Mouse (Mus musculus): ENCODE measurements around the gene Ywhag.
A peak's percentile ranks its signal among the peaks of the same experiment; 100 is the strongest.

Gene Ywhag

GRCm38 (mm10) chr5:135934481-135935175 is at the start of gene Ywhag:
Ywhag (minus strand) TSS chr5:135934616.
- DNase-seq (ENCODE audit: low spot score), result peak; percentile 98

GRCm38 (mm10) chr5:135982398-135982797 is 48.0 kb upstream of the Ywhag start:
- DNase-seq (ENCODE audit: low spot score), result peak; percentile 56

GRCm38 (mm10) chr5:135979904-135980303 is 45.5 kb upstream of the Ywhag start, which contains the start of gene Zp3:
Zp3 (plus strand) TSS chr5:135980099.
- DNase-seq (ENCODE audit: low spot score), result no peak

DNA sequence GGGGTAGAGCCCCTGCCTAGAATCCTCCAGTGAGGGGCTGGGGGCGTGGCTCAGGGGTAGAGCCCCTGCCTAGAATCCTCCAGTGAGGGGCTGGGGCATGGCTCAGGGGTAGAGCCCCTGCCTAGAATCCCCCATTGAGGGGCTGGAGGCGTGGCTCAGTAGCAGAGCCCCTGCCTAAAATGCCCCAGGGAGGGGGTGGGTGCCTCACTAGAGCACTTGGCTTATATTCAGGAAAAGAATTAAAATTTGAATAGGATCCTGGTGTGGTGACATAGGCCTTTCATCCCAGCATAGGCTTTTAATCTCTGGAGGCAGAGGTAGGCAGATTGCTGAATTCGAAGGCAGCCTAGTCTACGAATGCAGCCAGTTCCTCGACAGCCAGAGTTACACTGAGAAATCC is 45.0 kb upstream of the Ywhag start:
- no peak for DNase-seq (ENCODE audit: low spot score)

- DNase-seq (ENCODE audit: low spot score), result no peak
Observed at GRCm38 (mm10) chr5:135975893-135976668, 41.7 kb upstream of the Ywhag start.

DNA sequence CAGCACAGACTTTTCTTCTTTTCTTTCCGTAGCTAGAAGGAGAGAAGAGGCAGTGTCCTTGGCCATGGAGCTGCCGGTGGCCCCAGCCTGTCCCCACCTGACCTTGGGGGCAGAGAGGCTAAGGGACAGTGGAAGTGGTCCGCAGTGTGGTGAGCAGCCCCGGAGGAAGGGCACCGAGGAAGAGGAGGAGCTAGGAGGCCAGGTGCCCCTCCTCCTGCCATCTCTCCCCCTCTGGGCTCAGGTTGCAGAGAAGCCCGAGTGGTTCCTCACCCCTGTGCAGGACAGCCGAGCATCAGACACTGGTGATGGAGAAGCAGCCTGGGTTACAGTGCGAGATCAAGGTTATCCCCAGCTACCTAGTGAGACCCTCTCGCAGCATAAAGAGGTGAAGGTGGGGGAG is 39.9 kb upstream of the Ywhag start, which contains the start of gene Ssc4d:
Gene Ssc4d, minus strand, starts transcription at position 167 of the 400 bp plus-strand sequence.
- no peak for DNase-seq (ENCODE audit: low spot score)

GRCm38 (mm10) chr5:135971876-135972275 is 37.5 kb upstream of the Ywhag start:
- no peak for DNase-seq (ENCODE audit: low spot score)

- no peak for DNase-seq (ENCODE audit: low spot score)
Observed at GRCm38 (mm10) chr5:135970247-135970646, 35.8 kb upstream of the Ywhag start.

DNA sequence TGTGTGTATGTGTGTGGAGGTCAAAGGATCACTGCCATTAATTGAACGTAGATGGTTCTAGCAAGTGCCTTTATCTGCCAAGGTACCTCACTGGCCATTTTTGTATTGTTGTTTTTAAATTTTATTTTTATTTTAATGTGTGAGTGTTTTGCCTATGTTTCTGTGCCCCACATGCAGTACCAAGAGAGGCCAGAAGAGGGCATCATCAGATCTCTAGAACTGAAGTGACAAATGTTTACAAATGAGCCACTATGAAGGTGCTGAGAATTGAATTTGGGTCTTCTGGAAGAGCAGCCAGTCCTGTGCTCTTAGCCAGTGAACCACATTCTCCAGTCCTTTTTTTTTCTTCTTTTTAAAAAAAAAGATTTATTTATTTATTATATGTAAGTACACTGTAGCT is 34.4 kb upstream of the Ywhag start:
- DNase-seq (ENCODE audit: low spot score), result no peak

- no peak for DNase-seq (ENCODE audit: low spot score)
Observed at GRCm38 (mm10) chr5:135966866-135967265, 32.5 kb upstream of the Ywhag start.

DNA sequence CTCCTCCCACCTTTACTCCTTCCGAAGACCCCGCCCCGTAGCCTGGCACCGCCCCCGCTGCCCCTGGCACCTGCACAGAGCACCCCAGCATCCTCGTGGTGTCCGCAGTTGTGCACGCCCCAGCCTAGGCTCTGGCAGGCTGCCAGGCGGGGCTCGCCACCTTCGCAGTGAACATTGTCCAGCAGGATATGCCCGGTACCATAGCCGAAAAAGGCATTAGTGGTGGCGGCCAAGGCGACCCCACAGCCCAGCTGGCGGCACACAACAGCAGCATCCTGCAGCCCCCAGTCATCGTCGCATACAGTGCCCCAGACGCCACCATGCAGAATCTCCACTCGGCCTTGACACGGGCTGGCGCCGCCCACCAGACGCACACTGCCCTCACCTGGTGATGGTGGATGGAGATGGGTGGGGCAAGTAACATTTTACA is 31.1 kb upstream of the Ywhag start:
- DNase-seq (ENCODE audit: low spot score), result peak; percentile 60

- no peak for DNase-seq (ENCODE audit: low spot score)
Observed at GRCm38 (mm10) chr5:135963280-135963627, 28.8 kb upstream of the Ywhag start.

DNA sequence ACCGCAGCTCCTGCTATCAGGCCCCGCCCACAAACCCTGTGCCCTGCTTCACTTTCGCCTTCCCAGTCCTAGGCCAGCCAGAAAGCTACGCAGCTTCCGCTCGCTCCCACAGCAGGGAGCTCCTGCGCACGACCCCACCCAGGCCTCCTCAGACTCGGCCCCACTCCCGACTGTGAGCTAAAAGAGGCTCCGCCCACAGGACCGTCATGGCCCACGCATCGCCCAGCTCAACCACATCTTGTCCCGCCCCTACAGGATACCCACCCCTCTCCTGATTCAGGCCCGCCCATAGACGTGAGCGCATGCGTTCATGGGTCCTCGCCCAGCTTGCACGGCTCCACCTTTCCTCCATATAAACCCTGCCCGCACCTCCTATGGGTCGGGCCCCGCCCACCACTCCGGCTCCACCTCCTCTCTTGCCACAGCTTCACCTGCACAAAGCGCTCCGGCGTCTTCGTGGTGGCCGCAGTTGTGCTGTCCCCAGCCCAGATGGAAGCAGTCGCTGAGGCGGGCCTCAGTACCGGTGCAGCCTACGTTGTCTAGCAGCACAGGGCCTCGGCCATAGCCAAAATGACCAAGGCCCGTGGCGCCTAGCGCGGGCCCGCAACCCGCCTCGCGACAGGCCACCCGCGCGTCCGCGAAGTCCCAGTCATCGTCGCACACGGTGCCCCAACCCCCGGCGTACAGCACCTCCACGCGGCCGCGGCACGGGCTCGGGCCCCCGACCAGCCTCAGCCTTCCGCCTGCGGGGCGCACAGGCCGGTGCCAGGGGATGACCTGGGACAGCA is 28.3 kb upstream of the Ywhag start:
- peak; percentile 98 for DNase-seq (ENCODE audit: low spot score)

DNA sequence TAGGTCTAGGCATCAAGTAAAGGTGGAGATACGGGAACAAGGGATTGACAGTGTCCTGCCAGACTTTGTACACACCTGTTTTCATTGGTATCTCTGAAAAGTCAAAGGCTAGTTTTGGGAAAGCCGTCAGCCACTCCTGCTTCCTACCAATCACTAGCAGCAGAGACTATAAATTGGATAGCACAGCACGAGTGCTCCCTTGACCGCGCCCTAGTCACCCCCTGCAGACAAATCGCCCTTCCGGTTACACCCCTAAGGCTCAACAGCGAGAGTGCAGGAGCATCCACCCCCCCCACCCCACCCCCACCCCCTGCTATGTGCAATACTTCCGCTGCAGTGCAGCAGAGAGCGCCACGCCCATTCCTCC is 27.7 kb upstream of the Ywhag start:
- no peak for DNase-seq (ENCODE audit: low spot score)

DNA sequence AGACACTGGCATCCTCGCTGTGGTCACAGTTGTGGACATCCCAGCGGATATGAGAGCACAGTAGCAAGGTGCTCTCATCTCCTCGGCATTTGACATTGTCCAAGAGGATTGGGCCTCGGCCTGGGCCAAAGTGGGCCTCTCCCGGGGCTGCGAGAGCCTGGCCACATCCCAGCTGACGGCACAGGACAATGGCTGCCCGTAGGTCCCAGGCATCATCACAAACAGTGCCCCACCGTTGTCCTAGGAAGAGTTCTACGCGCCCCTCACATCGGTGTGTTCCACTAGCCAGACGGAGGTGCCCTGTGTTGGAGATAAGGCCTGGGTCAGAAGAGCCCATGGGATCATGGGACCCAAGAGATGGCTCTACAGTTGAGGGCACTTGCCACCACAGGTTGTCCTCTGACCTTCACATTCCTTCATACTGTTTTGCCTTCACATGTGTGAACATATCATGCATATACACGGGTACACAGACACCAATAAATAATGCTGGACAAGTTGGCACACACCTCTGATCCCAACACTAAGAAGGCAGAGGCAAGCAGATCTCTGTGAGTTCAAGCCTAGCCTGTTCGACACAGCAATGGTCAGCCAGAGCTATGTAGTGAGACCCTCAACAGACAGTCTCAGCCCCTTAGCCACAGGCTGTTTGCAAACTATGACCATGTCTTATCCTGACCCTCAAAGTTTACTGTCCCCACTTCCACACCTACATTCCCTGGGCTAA is 26.7 kb upstream of the Ywhag start:
- DNase-seq (ENCODE audit: low spot score), result no peak

GRCm38 (mm10) chr5:135959911-135960310 is 25.5 kb upstream of the Ywhag start:
- no peak for DNase-seq (ENCODE audit: low spot score)

DNA sequence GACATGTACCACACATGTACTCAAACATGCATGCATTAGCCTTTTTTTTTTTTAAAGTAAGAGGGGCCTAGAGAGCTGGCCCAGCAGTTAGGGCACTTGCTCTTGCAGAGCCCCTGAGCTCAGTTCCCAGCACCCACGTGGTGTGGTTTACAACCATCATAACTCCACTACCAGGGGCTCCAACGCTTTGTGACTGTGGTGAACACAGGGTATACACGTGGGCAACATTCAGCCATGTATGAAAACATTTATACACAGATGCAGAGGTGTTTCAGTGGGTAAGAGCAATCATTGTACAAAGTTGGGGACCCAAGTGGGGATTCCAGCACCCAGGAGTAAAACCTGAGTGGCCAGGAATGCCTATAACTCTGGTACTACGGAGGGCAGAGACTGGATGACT is 24.0 kb upstream of the Ywhag start:
- DNase-seq (ENCODE audit: low spot score), result no peak

DNA sequence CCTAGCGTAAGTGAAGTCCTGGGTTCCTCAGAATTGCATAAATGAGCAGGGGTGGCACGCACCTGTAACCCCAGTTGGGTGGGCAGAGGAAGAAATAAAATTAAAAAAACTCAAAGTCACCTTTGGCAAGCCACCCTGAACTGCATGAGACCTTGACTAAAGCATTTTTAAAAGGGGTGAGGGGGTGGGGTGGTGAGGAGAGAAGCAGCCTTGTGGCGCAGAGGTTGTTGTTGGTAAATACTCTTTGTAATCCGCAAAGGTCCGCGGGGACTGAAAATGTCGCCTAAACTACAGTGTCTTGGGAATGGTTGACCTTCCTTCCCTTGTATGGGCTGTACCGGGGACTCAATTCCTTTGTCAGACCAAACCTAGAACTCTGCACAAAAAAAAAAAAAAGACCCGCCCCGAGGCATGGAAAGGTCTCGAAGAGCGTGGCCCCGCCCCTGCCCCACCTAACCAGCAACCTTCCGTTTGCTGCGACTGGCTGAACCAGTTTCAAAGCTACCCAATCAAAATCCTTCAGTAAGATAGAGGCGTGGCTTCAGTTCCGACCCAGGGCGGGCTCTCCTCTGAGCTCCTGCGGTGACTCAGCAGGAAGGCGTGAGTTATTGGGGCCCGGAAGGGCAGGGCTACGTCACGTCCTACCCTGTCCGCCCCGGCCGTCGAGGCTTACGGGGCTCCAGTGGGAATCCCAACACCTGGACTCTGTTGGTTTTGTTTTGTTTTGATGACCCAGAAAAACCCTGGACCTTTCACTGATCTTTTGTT is 23.0 kb upstream of the Ywhag start:
- peak; percentile 90 for DNase-seq (ENCODE audit: low spot score)

- DNase-seq (ENCODE audit: low spot score), result no peak
Observed at GRCm38 (mm10) chr5:135956300-135957206, 22.1 kb upstream of the Ywhag start.

DNA sequence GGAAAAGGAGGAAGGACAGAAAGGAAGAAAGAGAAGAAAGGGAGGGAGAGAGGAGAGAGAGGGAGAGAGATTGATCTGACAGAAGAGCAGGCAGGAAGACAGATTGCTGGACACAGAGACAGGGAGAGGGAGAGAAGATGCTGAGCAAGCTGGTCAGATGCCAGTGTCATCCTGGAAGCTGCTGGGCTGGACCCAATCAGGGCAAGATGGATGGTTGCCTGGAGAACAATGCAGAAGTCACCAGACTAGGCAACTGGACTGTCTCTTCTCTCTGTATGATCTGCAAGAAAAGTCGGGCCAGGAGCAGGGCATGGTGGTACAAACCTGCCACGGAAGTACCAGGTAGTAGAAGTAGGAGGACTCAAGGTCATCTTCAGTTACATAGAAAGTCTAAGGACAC is 18.4 kb upstream of the Ywhag start:
- DNase-seq (ENCODE audit: low spot score), result no peak
